41 mouse cellular contexts compared by ENCODE assay signal in genomic region chr7:81837771-81838170, GRCm38 (mm10). TPM values are rescaled to one million over a fixed set of nuclear protein-coding genes. Genes with fewer than 3 reads are reported as not detected.
"Had no signal": no experiment of that assay in that cellular context is flagged by ENCODE, and none has a peak within 500 bp of the region (broad histone marks: within the 10 kb centered on the region; RNA-seq: fewer than 3 reads in every experiment).

No protein-coding gene starts in this region.

RNA-seq across cellular contexts. Expression of gene Gm10160, which starts 17.8 kb away (rescaled TPM):
- total RNA-seq: heart, postnatal 10 days; heart, postnatal 14 days; heart, postnatal 25 days; heart, postnatal 36 days; heart, postnatal 4 days; hematopoietic stem cell, adult 5-6 weeks; hindbrain, postnatal 0 days; layer of hippocampus, adult 18-20 months; layer of hippocampus, adult 2 months; layer of hippocampus, adult 8-10 months; layer of hippocampus, postnatal 10 days; layer of hippocampus, postnatal 14 days; layer of hippocampus, postnatal 25 days; layer of hippocampus, postnatal 36 days; left cerebral cortex, adult 18-20 months; left cerebral cortex, adult 2 months; left cerebral cortex, adult 8-10 months had no signal
- polyA plus RNA-seq: heart, embryonic 12.5 days; heart, embryonic 13.5 days; heart, embryonic 14.5 days; heart, embryonic 15.5 days; heart, embryonic 16.5 days; heart, postnatal 0 days; hindbrain, embryonic 10.5 days; hindbrain, embryonic 11.5 days; hindbrain, embryonic 12.5 days; hindbrain, embryonic 13.5 days; hindbrain, embryonic 14.5 days; hindbrain, embryonic 15.5 days; hindbrain, embryonic 16.5 days; hindbrain, postnatal 0 days; inflammation-experienced regulatory T-cells, adult 6 months; intestine, embryonic 14.5 days; intestine, embryonic 15.5 days; intestine, embryonic 16.5 days; intestine, postnatal 0 days; kidney, adult 2 months; kidney, embryonic 14.5 days; kidney, embryonic 15.5 days; kidney, embryonic 16.5 days; kidney, postnatal 0 days; large intestine, adult 2 months had no signal
